Mouse (Mus musculus): Measurements from ENCODE around the gene Adgrf1.

- no peak for TF ChIP-seq POLR2A (IDR thresholded peaks at IDR 0.05; ENCODE audit: insufficient read length, low read depth)
- no peak for TF ChIP-seq E2F4 (IDR thresholded peaks at IDR 0.05; ENCODE audit: insufficient read depth)
- TF ChIP-seq POLR2AphosphoS2 (IDR thresholded peaks at IDR 0.05; ENCODE audit: insufficient read length, low read depth): no peak
- no peak for TF ChIP-seq USF1 (IDR thresholded peaks at IDR 0.05; ENCODE audit: low read depth)
- TF ChIP-seq MAX (IDR thresholded peaks at IDR 0.05; ENCODE audit: low read depth): no peak
- no peak for TF ChIP-seq MYOD1 (IDR thresholded peaks at IDR 0.05; ENCODE audit: control insufficient read depth in 1 of 3, insufficient read length in 2 of 3, low read depth in 2 of 3)
- no peak for TF ChIP-seq TCF12 (IDR thresholded peaks at IDR 0.05; ENCODE audit: insufficient read depth, poor library complexity, severe bottlenecking)
- no peak for TF ChIP-seq REST (IDR thresholded peaks at IDR 0.05; ENCODE audit: insufficient read depth, insufficient read length)
- no peak for TF ChIP-seq MYOG (IDR thresholded peaks at IDR 0.05; ENCODE audit: control insufficient read depth in 1 of 3, insufficient read depth in 1 of 3, insufficient read length in 2 of 3, low read depth in 2 of 3)
- TF ChIP-seq CEBPB (IDR thresholded peaks at IDR 0.05; ENCODE audit: insufficient read depth, poor library complexity, severe bottlenecking): no peak
- TF ChIP-seq SRF (IDR thresholded peaks at IDR 0.05; ENCODE audit: control insufficient read depth, insufficient read length, low read depth): no peak
These were observed 33.4 kb upstream of the Adgrf1 start for GRCm38 (mm10) chr17:43236656-43237250.

Data from myocyte (in vitro differentiated cells).